Mouse (Mus musculus): Measurements from ENCODE around the gene Tmem151b.
A peak's percentile ranks its signal among the peaks of the same experiment; 100 is the strongest.

Tmem151b gene

DNA sequence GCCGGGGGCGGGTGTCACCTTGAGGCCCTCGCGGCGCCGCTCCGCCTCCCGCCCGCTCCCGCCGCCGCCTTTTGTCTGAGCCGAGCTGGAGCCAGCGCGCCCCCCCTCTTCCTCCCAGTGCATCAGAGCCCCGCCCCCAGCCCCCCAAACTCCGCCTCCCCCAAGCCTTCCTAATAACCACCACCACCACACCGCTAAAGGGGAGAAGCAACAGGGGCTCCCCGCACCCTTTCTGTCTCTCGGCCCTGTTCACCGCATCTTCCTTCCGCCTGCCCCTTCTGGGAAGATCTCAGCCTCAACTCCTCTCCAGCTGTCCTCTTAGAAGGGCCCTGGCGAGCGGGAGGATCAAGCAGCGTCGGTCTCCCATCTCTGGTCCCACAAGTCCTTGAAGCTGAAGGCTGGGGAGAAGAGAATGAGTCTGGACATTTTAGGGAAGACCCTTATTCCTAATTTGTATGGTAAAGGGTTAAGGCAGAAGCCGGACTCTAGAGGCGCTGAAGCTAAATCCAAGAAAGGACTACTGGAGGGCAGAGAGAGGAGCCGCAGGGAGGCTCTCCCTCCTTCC lies at the start of gene Tmem151b:
Tmem151b (minus strand) TSS at position 61 of the 565 bp plus-strand sequence.
- peak; percentile 50 to 73 for DNase-seq

DNA sequence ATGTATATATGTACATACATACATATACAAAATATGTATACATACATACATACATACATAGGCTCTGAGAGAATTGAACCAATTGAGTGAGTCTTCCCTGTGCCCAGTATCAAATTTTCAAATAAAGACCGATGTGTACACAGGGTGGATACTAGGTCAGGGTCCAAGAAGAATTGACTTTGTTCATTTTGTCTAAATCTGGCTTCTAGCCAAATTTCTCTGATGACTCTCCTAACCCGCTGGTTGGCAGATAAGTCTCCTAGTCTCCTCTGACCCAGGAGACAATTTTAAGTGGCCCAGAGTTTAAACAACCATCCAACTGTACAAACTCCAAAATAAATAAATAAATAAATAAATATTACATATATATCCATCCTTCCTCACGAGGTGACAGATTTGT lies 49.4 kb upstream of the Tmem151b start:
- no peak for DNase-seq

DNA sequence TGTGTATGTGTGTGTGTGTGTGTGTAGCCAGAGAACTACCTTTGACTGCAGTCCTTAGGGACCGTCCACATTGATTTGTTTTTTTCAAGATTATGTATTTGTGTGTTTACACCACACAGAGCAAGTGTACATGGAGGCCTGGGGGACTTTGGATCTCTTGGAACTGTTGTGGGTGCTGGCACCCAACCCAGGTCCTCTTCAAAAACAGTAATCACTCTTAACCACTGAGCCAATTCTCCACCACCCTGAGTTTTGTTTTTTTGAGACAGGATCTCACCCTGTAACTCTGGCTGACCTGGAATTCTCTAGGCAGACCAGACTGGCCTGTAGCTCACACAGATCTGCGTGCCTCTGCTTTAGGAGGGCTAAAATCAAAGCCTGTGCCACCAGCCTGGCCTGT lies 48.9 kb upstream of the Tmem151b start:
- no peak for DNase-seq

DNA sequence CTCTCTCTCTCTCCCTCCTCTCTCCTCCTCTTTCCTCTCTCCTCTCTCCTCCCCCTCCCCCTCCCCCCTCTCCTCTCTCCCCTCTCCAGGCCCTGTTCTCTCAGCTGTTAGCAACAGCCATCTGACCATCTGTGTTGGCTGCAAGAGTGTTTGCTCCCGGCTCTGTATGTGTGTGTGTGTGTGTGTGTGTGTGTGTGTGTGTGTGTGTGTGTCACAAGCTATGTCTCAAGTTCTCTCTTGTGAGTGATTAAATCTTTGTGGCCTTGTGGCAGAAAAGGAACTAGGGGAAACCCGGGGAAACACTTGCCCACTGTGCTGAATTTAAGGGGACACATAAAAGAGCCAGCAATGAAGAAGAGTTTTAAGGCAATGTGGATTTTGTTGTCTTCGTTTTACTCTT lies 48.3 kb upstream of the Tmem151b start:
- no peak for DNase-seq

DNA sequence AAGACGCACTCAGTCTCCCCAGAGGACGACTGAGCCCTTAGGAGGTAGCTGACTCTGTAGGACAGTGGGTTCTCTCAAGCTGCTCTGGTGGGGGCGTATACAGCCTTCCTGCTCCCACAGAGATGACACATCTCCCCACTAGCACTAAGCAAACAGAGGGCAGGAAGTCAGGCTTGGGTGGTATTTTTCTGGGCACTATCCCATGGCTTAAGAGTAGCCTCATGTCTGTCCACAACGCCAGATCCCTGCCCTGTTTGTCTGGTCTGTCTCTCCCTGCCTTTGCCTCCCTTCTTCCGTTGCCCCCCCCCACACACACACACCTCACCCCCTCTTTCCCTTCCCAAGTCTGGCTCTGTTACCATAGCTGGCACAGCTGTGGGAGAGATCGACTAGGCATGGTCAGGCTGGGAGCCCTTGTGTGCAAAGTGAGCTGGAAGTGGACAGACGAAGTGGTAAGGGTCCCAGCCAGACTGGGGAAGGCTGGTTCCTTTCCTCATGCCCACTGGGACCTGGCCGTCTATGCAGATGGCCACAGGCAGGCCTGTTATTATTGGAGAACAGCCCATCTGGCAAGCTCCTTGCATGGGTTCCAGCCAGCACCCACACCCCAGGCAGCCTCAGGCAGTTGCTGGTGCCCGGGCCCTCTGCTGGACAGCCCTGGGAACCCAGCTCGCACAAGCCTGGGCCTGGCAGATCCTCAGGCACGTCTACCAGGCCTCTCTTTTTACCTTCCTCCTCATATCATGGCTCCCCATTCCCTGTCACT lies 47.3 kb upstream of the Tmem151b start:
- peak; percentile 62 to 71 for DNase-seq

DNA sequence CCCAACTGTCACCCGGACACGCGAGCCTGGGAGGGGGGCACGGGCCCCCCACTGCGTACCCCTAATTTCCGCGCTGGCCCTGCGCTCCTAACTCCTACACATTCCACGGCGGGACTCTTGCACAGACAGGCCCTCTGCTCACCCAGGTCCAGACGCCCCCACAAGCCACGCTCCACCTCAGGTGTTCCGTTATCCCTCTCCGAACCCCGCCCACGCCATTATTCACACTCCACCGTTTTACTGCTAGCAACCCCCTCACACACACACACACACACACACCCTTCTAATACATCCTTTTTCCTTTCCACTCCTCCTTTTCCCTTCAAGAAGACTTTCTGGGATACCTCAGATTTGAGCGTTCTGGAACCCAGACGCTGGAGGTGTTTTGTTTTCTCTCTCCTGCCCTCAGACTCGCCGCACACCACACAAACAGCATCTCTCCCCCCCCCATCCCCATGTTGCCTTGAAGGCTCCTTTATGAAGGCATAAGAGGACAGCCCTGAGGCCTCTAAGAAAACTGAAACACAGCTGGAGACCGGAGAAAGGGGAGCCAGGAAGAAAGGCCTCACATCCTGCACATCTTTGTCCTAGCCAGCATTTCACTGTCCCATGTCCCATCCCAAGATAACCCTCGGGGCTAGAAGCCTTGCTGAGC lies 46.4 kb upstream of the Tmem151b start:
- no peak for DNase-seq

DNA sequence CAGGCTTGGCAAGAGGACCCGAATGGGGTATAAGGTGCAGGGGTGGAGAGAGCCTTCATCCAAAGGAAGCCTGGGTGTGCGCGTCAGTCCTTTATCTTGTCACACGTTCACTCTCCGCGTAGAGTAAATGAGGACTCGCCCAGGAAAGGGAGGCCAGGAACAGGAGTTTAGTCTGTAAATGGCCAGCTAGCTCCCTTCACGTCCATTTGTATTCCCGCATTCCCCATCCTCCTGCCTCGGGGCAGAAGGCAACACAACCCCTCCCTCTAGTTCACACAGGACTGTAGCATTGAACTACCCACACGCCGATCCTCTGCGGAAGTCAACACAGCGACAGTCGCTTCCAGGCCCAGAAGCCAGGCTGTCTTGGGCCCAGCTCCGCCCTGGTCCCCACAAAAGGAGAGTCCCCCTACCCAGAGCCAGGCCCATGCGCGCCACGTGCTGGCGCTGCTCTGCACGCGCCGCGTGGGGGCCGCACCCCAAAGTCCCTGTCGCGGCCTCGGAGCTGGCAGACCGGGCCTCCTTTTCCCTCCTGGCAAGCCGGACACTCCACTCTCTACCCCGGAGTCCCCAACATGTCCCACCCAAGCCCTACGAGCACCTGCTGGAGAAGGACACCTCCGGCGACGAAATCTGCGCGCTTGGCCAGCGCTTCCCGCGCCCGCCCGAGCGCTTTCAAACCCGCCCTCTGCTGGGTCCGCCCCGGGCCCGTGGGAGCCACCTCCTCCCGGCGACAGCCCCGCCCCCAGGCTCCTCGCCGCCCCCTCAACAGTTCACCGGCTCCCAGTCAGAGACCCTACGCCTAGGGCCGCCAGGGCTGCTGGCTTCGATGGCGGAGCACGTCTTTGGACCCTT lies 45.6 kb upstream of the Tmem151b start:
- DNase-seq = peak; percentile 87 to 90

DNA sequence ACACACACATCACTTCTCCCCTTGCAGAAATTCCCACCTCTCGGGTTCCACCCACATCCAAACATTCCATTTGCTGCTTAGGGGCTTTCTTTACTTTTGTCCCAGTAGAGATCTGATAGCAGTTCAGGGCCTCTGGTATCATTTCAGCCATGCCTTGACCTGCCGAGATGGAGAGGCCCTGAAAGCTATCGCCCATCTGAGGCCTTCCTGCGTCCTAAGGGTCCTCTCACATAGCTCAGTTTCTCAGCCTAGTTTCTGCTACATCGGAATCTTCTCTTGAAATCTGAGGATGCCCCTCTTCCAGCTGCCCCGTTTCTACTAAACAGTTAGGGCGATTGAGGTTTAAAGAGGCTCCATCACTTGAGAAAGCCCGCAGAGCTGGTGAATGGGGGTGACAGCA lies 44.7 kb upstream of the Tmem151b start:
- DNase-seq = no peak

DNA sequence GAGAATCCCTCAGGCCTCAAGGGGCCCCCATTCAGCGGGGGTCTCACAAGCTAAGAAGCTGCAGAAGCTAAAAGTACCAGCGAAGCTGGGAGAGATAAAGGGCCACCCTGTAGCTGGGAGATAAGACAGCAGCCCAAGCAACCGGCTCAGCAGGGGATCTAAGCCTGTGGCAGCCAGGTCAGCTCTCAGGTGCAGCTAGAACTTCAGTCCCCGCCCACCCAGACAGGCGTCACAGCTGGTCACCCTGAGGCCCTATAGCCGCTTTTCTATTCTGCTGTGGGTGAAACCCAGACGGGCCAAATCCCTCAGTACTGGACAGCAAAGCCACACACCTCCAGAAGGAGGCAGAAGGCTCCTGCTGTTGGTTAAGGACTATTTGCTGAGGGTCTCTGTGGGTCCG lies 44.0 kb upstream of the Tmem151b start:
- peak in 1 of 2 experiments; percentile 27 for DNase-seq

DNA sequence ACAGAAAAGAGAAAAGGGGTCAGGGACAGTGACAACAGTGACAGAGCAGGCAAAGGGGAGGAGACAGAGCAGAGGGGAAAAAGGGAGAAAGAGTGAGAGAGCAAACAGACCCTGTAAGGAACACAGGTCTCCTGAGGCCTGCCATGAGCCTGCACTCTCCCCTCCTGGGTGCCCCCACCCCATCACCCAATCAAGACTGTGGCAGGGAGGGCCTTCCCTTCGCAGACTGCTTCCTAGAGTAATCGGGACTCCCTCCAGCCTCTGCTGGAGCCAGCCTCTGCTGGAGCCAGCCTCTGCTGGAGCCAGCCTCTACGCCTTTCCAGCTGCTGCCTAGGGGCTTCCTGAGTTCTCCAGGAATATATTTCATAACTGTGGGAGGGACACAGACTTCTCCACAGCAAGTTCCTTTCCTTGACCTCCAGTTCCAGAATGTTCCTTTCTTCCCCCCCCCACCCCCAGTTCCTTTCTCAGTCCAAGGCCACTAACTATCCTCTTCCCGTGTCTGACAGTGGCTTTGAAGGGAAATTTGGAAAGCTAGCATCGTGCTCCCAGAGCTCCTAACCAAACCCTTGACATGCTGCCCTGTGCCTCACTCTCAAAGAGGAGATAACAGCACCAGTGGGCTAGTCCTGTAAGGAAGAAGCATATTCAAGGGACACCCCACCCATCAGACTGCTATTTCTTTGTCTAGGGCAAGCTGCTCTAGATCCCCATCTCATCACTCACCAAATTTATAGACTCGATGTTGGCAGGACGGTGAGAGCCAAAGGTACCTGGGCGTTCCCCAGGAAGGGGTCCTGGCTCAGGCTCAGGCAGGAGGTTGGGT lies 43.3 kb upstream of the Tmem151b start:
- no peak for DNase-seq

DNA sequence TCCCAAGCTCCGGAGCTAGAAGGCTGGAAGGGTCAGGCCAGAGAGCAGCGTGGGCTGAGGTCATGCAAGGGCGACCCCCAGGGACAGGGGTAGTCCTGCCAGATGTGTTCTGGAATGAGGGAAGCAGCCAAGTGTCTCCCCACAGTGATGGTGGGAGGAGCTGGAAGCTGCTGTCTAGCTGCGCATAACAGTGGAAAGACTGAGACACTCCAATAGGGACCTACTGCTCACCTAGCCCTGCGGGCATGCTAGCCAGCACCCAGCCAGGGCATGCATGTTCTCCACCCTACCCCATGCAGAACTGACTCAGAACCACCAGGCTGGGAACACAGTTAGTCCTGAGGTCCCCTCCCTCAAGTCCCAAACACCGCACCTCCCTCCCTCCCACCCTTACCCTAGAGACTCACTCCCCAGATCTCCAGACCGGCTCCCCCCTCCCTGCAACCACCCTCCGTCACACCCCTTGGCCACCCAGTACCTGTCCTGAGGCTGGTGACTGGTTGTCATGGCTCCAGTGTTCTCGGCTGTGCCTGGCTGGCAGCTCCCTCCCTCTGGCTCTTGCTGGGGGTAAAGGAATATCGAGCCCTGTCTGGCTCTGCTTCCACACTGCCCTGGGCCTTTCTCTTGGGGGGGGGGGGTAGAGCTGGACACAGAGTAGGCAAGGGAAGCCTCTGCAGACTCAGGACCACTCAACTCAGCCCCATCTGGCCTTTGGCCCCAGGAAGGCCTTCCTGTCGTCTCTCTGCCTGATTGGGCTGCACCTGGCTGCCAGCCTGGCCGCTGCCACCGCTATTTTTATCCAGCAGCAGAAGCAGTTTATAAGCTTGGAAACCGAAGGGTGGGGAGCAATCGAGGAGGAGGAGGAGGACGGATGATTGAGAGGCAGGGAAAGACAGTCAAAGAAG lies 42.5 kb upstream of the Tmem151b start:
- DNase-seq = peak in 1 of 2 experiments; percentile 27

DNA sequence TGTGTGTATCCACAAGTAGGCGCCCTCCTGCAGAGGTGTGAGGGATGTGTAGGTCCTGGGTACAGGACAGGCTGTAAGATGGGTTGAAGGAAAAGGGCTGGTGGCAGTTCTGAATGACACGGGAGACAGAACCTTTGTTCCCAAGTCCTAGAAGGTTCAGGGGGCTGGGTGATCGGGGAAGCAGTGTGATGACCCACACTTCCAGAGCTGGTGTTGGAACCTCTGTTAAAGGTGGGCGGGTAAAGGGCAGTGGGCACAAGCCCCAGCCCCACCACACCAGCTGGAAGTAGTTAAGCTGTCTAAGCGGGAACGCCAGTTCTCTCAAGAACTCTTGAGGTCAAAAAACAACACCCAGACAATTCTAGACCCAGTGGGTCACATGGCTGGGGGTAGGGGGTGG lies 40.9 kb upstream of the Tmem151b start:
- DNase-seq = no peak

DNA sequence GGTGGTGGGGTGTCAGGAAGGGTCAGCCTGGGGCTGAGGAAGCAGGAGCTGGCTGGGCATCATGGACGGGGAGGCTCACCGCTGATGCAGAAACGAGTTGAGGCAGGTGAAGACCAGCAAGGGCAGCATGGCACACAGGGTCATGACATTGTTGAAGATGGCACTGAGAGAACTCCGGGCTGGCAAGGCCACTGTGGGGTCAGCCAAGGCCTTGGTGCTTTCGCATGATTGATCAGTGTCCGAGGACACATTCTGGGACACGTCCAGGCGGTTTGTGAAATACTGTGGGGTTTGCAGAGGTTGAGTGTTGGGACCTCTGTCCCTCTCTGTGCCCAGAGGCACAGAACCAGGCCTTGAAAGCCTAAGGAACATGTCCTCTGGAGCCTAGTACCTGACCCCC lies 40.4 kb upstream of the Tmem151b start:
- no peak for DNase-seq

DNA sequence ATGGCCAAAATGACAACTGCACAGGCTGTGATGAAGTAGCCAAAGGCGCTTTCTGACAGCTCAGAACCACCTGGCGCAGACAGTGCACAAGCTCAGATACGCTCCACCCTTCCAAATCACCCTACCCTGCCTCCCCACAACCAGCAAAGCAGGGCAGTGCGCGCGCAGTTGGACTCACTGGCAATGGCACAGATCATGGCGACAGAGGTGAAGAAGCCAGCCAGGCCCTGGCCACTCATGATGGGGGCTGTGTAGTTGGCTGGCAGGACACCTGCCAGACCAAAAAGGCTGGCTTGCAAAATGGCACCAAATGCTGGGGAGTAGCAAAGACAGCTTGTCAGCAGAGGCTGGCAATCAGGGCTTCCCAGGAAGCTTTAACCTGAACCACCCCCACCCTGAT lies 39.8 kb upstream of the Tmem151b start:
- no peak for DNase-seq

DNA sequence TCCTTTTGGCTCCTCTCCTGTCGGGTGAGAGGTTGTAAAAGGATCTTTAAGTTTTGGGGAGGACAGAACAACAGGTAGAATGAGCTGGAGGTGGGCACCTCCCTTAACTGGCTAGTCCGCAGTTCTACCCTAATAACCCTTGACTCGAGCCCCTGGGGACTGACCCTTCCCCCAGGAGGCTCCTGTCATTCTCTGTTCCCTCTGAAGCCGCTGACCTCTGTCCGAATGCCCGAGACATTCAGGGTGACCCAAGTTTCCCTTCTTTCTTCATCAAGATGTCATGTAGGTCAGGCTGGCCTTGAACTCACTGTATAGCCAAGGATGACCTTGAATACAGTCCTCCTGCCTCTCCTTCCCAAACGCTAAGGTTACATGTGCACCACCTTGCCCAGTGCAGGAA lies 38.9 kb upstream of the Tmem151b start:
- DNase-seq = no peak

DNA sequence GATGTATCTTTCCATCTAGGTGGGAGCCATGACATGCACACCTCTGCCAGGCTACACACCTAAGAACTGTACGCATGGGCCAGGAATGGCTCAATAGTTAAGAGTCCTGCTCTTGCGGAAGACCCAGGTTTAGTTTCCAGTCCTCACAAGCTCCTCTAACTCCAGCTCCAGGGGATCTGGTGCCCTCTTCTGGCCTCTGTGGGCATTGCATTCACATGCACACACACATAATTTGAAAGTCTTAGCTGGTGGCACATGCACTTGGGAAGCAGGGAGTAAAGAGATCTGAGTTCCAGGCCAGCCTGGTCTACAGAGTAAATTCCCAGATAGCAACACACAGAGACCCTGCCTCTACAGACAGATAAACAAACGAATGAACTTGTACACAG lies 37.0 kb upstream of the Tmem151b start:
- peak in 1 of 2 experiments; percentile 36 for DNase-seq

DNA sequence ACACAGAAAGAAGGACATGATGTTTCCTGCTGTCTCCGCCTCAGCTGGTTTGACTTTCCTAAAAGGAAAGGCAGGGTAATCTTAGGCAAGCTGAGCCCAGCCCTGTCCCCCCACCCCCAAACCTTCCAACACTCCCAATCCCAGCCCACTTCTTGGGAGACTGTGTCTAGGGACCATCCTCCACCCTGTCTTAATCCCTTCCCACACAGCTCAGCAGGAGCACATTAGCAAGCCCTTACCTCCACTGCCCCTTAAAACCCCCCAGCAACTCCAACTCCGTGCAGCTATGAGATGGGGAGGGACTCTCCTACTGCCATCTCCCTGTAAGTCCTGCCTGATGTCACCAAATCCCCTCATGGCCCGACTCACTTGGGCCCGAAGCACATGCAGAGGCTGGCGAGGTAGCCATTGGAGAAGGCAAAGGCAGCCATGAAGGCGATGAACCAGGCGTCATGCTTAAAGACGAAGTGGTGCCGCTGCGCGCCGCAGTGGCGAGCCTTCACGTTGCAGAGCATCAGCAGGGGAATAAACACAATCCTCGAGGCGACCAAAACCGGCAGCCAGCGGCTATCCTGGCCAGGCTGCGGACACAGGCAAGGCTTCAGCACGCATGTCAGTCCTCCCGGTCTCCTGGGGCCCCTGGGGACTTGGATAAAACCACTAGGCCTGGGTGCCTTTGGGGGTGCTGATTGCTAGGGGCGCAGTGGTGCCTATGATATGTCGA lies 36.4 kb upstream of the Tmem151b start:
- no peak for DNase-seq

DNA sequence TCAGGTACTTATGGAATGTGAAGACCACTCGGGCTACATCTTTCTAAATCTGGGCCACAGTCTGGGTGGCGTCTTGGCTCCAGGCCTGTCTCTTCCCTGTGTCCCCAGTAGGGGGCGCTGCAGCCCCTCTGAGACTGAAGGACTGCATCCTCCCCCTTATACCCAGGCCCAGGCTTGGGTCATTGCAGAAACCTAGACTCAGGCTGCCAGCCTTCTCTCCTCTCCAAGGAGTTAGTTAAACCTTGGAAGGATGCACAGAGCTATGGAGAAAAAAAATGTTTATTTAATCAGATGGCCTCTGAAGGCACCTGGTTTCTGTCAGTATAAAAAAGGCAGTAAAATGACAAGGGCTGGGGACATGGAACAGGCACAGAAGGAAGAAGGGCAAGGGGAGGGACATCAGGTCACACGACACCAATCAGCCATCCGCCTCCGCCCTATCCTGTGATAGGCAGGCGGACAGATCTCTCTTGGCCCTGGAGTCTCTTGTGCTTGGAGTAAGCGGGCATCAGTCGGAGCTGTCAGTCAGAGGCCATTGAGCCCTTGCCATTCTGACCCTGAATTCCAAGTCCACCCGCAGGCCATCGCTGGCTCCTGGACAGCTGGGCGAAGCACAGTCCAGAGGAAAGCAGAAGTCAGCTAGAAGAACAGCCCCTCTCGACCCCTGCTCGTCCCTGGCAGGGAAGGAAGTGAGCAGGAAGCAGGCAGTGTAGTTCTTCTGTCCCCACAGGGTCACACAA lies 35.6 kb upstream of the Tmem151b start:
- DNase-seq = peak; percentile 76 to 79

DNA sequence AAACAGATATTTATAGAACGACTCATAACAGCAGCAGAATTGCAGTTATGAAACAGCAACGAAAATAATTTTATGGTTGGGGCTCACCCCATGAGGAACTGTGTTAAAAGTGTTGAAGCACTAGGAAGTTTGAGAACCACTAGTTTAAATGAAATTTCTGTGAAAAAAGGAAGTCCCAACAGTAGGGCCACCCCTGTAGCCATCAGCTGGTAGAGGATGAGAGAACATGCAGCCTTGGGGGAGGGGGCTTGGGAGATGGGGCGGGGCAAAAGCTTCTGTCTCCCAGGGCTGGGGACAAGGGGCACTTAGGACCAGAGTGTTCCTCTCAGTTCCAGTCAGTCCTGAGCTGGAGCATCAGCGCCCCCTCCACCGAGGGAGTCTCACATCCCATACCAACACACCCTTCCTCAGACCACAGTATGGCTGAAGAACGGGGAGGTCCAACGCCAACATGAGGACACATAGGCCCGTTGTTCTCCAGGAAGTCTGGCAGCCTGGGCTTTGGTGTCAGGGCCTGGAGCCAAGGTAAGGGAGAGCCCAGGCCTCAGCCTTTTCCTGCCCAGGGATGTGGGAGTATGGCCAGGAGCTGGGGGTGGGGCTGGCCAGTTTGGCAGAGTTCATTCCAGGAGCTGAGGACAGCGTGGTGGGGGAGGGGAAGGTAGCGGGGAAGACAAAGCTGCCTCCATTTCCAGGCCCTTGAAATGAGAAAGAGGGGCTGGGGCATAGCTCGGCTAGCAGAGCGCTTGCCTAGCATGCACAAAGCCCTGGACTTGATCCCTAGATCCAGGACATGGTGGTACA lies 34.8 kb upstream of the Tmem151b start:
- DNase-seq = peak in 1 of 2 experiments; percentile 41
